Mouse (Mus musculus): ENCODE results near the gene Gpr4. TPM values are rescaled to one million over a fixed set of nuclear protein-coding genes. Genes with fewer than 3 reads are reported as not detected.

Gene Gpr4
- total RNA-seq, 2 experiments from 2014 or later: not detected

- ATAC-seq (replicated peaks; ENCODE audit: poor library complexity, severe bottlenecking): 0 out of 2 replicates have a peak, but pooled peaks have one; percentile 0
Observed at GRCm38 (mm10) chr7:19226817-19227797, 14.8 kb downstream of the Gpr4 start.

DNA sequence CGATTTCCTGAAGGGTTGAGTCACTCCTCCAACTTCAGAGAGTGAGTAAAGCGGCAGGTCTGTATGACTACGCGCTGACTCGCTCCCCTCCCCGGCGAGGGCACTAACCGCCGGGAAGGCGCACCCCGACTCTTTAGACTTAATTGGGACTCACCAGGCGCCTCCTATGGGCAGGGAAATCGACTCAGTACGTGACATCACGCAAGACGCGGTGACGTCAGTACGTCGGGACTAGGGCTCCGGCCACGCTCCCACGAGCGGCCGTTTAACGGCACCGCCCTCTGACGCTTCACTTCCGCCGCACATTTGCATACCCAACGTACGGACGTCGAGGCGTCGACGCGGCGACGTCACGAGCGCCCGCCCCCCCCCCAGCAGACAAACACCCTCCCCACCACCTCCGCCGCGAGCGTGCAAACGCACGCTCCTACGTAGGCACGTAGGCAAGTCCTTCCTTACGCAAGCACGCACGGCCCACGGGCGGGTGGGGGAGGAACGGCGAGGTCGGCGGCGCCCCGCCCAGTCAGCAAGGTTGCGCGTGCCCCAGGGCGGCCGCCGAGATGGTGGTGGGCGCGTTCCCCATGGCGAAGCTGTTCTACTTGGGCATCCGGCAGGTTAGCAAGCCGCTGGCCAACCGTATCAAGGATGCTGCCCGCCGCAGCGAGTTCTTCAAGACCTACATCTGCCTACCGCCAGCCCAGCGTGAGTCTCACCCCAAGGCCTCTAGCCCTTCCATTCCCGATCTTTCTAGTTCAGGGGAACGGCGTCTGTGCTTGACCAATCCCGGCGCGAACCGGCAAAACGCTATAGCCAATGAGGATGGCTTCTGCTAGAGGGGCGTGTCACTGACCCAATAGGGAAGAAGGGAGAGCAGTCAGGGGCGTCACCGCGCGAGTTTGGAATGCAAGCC, 15.8 kb downstream of the Gpr4 start, which contains the start of gene Opa3:
TSS of gene Opa3 (plus strand) at position 452 of the 910 bp plus-strand sequence.
- ATAC-seq (replicated peaks; ENCODE audit: poor library complexity, severe bottlenecking): peak; percentile 76

GRCm38 (mm10) chr7:19228793-19229148, 16.4 kb downstream of the Gpr4 start:
- ATAC-seq (replicated peaks; ENCODE audit: poor library complexity, severe bottlenecking): no peak

GRCm38 (mm10) chr7:19229404-19229803, 17.1 kb downstream of the Gpr4 start:
- ATAC-seq (replicated peaks; ENCODE audit: poor library complexity, severe bottlenecking): no peak

DNA sequence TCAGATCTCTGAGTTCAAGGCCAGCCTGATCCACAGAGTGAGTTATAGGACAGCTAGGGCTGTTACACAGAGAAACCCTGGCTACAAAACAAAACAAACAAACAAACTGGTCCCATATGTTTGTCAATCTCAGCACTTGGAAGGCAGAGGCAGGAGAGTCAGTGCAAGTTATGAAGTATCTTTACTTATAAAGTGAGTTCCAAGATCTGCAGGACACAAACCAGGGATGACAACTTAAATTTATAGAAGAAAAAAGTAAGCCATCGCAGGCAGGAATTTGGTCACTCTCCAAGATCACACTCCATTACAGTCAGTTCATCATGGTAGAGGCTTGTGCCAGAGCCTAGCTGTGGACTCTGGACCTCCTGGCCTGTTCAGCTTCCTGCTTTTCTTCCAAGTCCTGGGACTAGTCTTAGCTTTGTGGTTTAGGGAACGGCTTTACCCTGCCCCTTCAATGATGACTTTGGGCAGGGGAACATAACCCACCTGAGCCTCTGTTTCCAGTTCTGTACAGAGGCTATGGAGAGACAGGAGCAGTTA, 17.8 kb downstream of the Gpr4 start:
- ATAC-seq (replicated peaks; ENCODE audit: poor library complexity, severe bottlenecking): no peak

DNA sequence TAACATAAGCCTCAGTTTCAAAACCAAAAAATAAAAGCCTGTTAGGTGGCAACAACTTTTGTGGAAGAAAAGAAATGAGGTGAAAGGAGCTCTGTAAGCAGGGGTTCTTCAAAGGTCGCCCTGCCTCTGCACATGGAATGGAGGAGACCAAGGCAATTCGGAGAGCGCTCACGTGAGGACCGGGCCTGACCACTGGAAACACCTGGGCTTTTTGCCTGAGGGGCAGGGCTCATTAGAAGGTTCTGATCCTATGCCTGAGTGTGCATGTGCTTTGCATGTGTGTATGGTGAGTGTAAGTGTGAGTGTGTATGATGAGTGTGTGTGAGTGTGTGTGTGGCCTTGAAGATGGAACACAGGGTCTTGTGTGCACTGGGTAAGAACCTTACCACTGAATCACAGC, 18.6 kb downstream of the Gpr4 start:
- no peak for ATAC-seq (replicated peaks; ENCODE audit: poor library complexity, severe bottlenecking)

- ATAC-seq (replicated peaks; ENCODE audit: poor library complexity, severe bottlenecking): no peak
Observed at GRCm38 (mm10) chr7:19231849-19232248, 19.5 kb downstream of the Gpr4 start.

GRCm38 (mm10) chr7:19234652-19235051, 22.3 kb downstream of the Gpr4 start:
- ATAC-seq (replicated peaks; ENCODE audit: poor library complexity, severe bottlenecking): no peak

- peak; percentile 13 for ATAC-seq (replicated peaks; ENCODE audit: poor library complexity, severe bottlenecking)
Observed at GRCm38 (mm10) chr7:19235092-19235671, 22.8 kb downstream of the Gpr4 start.

DNA sequence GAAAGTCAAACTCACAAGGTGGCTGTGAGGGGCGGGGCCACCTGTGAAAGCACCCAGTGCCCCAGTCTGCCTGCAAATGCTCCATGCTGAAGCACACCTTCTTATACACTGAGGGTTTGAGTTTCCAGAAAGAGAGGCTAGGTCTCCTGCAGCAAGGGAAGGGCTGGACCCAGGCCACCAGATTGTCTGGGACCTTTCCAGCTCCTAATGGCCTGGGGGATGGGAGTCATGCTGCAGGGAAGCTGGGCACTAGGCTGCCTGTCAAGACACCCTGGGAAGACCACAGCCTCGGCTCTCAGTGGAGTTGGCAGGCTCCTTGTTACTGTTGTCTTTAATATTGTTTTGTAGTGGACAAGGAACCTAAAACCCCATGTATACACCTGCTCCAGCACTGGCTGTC, 24.1 kb downstream of the Gpr4 start:
- no peak for ATAC-seq (replicated peaks; ENCODE audit: poor library complexity, severe bottlenecking)

DNA sequence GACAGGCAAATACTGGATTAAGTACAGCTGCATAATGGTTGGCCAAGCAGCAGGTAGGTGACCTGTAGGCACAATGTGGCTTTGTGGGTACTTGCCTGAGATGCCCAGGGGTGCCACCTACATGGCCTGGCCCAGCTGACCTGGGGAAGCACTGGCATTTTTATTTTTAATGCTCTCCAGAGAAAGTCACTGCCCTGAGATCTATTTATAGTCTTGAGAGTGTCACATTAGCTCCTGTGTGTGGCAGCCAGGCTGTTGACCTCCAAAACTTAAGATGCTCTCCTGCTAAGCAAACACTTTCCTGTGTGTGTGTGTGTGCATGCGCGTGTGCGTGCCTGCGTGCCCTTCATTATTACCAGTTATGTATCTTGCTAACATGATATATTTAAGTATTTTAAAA, 26.0 kb downstream of the Gpr4 start:
- no peak for ATAC-seq (replicated peaks; ENCODE audit: poor library complexity, severe bottlenecking)

- ATAC-seq (replicated peaks; ENCODE audit: poor library complexity, severe bottlenecking): peak; percentile 94
Observed at GRCm38 (mm10) chr7:19239423-19239822, 27.1 kb downstream of the Gpr4 start.

GRCm38 (mm10) chr7:19239986-19240385, 27.6 kb downstream of the Gpr4 start:
- ATAC-seq (replicated peaks; ENCODE audit: poor library complexity, severe bottlenecking): no peak

DNA sequence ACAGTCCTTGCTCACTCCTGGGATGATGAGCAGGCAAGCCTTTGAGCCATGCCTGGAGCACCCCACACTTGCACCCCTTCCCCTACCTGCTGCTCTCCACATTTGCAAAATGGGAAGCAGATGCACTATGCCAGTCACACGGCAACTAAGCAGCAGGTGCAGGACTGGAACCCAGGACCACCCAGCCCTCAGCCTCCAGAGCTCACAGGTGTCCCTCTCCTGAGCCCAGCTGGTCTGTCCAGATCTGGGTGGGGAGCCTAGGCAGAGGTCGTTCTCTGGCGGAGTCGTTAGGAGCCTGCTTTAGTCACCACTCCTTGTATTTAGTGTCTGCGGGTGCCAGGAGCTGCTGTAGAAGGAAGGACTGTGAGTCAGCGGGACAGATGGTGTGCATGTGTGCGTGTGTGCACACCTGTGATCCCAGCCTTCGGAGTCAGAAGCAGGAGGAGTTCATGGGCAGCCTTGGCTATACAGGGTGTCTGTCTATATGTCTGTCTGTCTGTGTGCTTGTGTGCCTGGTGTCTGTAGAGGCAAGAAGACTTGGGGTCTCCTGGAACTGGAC, 28.6 kb downstream of the Gpr4 start:
- ATAC-seq (replicated peaks; ENCODE audit: poor library complexity, severe bottlenecking): no peak

DNA sequence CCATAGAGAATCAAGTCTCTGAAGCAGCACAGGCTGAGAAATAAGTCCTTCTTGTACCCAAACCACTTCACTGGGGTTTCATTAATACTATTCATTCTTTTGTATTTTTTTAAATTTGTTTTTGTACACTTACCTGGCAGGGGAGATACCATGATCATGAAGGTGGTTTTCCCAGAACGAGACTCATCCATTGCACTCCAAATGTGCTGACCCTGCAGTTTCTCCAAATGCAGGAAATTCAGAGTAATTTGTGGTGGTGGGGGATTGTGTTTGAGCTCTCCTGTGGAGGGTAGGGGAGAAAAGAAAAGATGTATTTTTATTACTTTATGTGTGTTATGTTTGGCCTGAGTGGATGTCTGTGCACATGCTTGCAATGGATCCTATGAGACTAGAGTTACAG, 29.7 kb downstream of the Gpr4 start:
- ATAC-seq (replicated peaks; ENCODE audit: poor library complexity, severe bottlenecking): no peak

- ATAC-seq (replicated peaks; ENCODE audit: poor library complexity, severe bottlenecking): no peak
Observed at GRCm38 (mm10) chr7:19243858-19244257, 31.5 kb downstream of the Gpr4 start.

DNA sequence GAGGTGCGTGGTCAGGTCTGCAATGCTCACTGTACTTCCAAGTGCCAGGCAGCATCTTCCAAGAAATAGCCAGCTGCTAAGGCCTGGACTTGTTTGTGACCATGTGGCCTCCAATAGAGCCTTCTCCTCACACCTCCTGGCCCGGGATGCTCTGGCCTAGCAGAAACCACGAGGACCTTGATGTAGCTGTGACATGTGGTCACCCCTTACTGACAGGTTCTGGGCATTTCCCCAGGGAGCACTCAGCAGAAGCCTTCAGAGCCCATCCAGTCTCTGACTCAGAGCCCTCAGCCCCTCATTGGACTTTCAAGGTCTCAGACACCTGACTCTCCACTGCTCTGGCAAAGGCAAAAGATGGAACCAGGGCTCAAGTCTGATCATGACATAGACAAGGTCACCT, 32.7 kb downstream of the Gpr4 start:
- no peak for ATAC-seq (replicated peaks; ENCODE audit: poor library complexity, severe bottlenecking)

DNA sequence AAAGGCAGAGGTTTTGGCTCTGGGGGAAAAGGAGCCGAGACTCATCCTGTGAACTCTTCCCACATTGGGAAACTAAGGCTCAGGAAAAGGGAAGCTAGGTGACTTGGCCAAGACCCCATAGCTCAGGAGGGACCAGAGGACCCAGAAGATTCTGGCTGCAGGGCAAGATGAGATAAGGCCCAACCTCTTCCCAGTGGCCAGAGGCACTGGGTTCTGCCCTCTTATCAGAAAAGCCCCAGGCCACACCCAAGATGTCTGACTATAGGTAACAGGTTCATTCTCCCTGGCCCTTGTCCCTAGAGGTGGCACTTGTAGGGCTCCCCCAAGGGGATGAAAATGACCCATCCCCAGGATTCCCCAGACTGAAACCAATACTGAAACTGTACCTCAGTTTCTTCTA, 34.5 kb downstream of the Gpr4 start:
- ATAC-seq (replicated peaks; ENCODE audit: poor library complexity, severe bottlenecking): no peak

DNA sequence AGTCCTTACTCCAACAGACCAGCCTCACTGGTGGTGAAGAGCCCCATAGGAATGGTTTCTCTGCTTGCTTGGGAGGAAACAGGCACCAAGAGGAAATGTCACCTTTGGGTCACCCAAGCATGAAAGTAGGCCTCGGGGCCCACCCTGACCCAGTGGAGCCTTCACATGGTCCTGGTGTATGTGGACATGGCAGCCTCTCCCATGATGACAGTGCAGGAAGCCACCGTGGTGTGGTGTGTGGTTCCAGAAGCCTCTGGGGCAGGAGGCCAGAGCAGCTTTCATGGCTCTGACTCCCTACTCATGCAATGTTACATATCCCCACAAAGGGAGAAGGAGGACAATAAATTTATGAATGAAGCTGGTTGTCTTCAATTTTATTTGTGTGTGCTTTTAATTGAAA, 35.2 kb downstream of the Gpr4 start:
- ATAC-seq (replicated peaks; ENCODE audit: poor library complexity, severe bottlenecking): no peak

GRCm38 (mm10) chr7:19252078-19252477, 39.7 kb downstream of the Gpr4 start:
- no peak for ATAC-seq (replicated peaks; ENCODE audit: poor library complexity, severe bottlenecking)

Measured in granulocyte monocyte progenitor cell, adult 5-6 weeks (primary cell).